Mouse (Mus musculus) embryo, embryonic 9.5 days (tissue): ENCODE results near the gene Cyb5d1.
A peak's percentile ranks its signal among the peaks of the same experiment; 100 is the strongest.
"Not testable (repeated sequence)": the region's sequence is repeated elsewhere in the genome, so short reads cannot be mapped to it uniquely, and the experiment has no call there.

Experiments used
- DNase-seq: peaks from one replicate; pipeline ENCODE4 v3.0.0-alpha.2; 2017; ENCODE audit errors: extremely low spot score

The Cyb5d1 gene

GRCm38 (mm10) chr11:69395235-69395633, at the start of gene Cyb5d1, which contains the start of gene Naa38:
Gene Cyb5d1 (minus strand): TSS chr11:69395631.
Gene Naa38 (plus strand): TSS chr11:69395487.
- not testable (repeated sequence) for DNase-seq

DNA sequence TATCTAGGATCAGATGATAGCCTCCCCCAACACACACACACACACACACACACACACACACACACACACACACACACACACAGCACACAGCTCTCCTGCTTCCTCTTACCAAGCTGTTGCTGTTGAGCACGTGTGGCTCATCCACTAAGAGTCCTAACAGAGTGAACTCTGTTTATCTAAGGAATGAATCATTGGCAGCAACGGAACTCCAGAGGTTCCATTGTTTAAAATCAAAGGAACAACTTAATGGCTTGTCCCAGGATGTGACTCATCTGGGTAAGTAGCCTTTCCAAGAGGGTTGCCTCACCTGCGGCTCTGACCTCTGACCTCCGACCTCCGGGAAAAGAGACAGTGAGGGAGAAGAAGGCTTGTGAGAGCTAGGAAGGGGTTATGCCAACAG, 47.9 kb upstream of the Cyb5d1 start:
- peak; percentile 28 for DNase-seq

GRCm38 (mm10) chr11:69437291-69437690, 41.9 kb upstream of the Cyb5d1 start:
- DNase-seq: no peak

GRCm38 (mm10) chr11:69433189-69433588, 37.8 kb upstream of the Cyb5d1 start:
- no peak for DNase-seq

GRCm38 (mm10) chr11:69432640-69432982, 37.2 kb upstream of the Cyb5d1 start:
- DNase-seq: no peak

DNA sequence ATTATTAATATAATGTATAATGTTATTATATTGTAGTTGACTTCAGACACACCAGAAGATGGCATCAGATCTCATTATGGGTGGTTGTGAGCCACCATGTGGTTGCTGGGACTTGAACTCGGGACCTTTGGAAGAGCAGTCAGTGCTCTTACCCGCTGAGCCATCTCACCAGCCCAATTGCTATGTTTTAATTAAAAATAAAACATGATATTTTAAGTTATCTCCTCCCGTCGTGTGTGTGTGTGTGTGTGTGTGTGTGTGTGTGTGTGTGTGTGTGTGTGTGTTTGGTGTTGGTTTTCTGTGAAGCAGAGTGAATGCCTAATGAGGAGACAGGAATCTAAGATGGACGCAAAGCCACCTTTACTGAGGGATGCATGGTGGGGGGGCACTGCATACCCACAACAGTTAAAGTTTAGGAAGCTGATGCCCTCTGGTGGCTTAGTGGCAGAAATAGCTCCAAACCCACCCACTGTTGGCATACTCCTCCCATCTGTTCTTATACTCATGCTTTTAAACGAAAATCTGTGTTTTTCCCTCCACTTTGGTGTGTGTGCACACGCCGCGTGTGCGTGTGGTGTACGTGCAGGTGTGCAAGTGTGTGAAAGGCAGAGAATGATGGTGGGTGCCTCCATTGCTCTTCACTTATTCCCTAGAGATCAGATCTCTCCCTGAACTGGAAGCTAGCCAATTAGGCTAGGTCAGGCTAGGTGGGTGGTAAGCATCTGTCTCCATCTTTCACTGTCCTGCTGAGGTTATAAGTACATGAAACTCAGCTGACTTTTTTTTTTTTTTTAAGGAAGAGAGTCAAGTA, 36.6 kb upstream of the Cyb5d1 start:
- DNase-seq: peak; percentile 70

- DNase-seq: no peak
These were observed 35.2 kb upstream of the Cyb5d1 start for GRCm38 (mm10) chr11:69430631-69431030.

DNA sequence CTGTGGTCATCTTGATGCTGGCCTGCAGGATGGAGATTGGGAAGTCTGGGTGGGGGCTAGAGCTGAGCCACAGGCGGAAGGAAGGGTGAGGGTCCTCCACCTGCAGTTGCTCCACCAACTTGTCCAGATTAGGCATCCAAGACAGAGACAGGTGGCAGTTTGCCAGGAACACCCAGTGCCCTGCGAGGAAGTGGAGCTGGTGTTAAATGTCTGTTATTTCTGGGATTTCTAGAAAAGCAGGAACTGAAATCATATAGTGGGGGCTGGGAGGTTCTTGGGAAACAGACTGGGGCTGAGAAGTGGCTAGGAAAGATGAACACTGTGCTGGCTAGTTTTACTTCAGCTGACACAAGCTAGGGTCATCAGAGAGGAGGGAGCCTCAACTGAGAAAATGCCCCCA, 33.9 kb upstream of the Cyb5d1 start:
- no peak for DNase-seq

DNA sequence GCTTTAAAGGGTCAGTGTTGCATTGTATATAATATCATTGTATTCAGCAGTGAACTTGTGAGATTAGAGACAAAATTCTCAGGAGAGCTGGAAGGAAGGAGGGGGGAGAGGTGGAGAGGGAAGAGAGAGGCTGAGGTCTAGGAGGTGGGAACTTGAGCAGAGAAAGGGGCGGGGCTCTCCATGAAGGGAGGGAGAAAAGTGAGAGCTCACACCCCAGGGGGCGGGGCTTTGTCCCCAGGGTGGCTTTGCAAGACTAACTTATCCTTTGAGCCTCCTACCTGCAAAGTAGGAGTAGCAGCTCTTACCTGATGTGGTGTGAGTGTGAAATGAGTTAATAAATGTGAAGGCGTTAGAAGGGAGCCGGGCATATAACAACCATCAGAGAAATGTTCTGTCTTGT, 33.3 kb upstream of the Cyb5d1 start:
- DNase-seq: no peak

- DNase-seq: no peak
These were observed 30.8 kb upstream of the Cyb5d1 start for GRCm38 (mm10) chr11:69426246-69426645.

- DNase-seq: no peak
These were observed 28.5 kb upstream of the Cyb5d1 start for GRCm38 (mm10) chr11:69423885-69424284.

DNA sequence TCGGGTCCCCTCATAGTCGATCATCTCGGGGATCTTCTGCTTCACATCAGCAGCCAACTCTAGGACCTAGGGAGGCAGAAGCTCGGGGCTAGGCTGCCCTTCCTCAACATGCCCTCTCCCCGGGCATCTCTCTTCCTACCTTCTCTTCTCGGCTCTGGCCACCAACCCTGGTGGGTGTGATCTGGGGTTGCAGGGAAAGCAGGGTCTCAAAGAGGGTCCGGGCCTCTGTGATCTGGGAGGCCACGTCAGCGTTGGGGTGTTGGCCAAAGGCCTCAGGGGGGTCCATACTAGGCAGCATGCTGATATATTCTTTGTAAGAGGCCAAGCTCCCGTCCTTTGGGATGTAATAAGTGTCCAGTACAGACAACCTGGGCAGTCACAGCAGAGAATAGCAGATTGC, 27.4 kb upstream of the Cyb5d1 start:
- DNase-seq: no peak

DNA sequence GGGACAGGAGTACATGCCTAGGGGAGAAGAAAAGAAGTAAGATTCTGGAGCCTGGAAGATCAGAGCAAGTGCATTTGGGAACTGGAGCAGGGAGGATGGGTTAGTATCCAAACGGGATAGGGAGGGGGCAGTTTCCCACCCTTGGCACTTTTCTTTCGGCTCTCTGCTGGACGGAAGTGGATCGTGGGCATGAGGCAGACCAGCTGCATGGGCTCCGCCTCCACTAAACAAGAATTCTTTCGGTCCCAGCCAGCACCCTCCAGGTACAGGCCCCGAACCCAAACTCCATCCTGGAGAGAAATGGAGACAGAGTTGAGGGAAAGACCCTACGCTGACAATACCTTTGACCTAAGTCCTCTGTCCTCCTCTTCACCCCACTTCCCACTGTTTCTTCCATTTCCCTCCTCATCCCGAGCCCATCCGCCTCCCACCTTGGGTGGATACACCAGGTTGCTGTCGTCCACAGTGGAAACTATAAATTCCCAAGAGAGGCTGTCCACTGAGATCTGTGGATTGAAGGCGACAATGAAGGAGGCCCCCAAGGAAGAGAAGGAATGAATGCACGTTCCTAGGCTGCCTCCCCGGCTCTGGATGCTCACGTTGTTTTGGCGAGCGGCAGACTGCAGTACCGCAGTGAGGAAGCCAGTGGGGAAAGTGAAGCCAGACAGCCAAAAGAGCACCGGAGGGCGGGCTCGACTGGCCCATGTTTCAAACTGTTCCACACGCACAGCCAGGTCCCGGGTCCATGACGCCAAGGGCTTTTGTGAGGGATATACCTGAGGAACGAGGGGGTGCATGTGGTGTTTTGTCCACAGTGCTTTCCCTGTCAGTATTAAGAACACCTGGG, 25.9 kb upstream of the Cyb5d1 start:
- no peak for DNase-seq

DNA sequence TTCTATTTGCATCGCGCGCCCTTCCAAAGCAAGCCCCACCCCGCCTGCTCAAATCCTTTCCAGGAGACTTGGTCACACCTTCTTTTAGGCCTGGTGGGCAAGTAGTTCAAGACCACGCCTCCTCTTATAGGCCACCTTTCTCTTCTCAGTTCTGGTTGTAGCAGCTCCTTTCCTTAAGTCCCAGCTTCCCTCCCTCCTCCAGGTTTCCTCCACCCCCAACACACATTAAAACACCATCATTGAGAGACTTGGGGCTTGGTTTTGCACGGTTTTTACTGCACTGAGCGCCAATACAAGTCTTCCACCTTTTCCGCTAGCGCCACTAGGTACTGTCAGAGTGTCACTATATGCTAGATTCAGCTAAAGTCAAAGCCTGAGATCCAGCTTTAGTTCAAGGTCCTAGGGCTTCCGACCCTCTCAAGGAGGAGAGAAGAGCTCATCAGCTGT, 25.1 kb upstream of the Cyb5d1 start:
- no peak for DNase-seq

- DNase-seq: peak; percentile 77
These were observed 24.6 kb upstream of the Cyb5d1 start for GRCm38 (mm10) chr11:69419813-69420553.

- peak; percentile 52 for DNase-seq
These were observed 24.0 kb upstream of the Cyb5d1 start for GRCm38 (mm10) chr11:69419443-69419812.

- peak; percentile 98 for DNase-seq
These were observed 23.3 kb upstream of the Cyb5d1 start for GRCm38 (mm10) chr11:69418481-69419442.

- DNase-seq: peak; percentile 97
These were observed 22.3 kb upstream of the Cyb5d1 start for GRCm38 (mm10) chr11:69417449-69418384.

- no peak for DNase-seq
These were observed 21.6 kb upstream of the Cyb5d1 start for GRCm38 (mm10) chr11:69416921-69417448.

- no peak for DNase-seq
These were observed 21.1 kb upstream of the Cyb5d1 start for GRCm38 (mm10) chr11:69416509-69416908.
